Mouse (Mus musculus) liver, postnatal 0 days (tissue): ENCODE data around the gene G6pc3.

Experiments used
- CTCF ChIP-seq: sonication (generic); IDR thresholded peaks from 2 replicates; pipeline ENCODE4 v1.5.1; 2016; ENCODE audit warnings: antibody characterized with exemption, low read depth
- EP300 ChIP-seq: IDR thresholded peaks from 2 replicates; pipeline ENCODE4 v1.6.1; 2016; ENCODE audit warnings: antibody characterized with exemption, low read depth, mild to moderate bottlenecking

DNA sequence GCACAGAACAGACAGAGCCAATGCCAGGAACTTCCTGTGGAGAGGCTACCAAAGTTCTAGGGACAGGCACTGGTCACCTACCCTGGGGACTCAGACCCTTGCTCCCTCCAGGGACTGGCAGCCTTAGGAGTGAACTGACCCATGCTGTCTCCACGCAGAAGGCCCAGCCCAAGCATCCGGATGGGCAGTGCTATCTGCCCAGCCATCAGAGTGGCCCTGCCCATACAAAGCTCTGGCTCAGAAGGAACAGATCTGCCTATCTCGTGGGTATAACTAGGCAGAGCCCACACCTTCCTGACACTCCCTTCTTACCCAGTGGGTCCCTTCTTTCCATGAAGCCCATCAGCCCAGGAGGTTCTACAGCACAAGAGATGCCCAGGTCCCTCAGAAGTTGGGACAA, 20.8 kb downstream of the G6pc3 start:
- no peak for TF ChIP-seq CTCF
- no peak for TF ChIP-seq EP300
